Mouse (Mus musculus): ENCODE results near the gene Sobp.

DNA sequence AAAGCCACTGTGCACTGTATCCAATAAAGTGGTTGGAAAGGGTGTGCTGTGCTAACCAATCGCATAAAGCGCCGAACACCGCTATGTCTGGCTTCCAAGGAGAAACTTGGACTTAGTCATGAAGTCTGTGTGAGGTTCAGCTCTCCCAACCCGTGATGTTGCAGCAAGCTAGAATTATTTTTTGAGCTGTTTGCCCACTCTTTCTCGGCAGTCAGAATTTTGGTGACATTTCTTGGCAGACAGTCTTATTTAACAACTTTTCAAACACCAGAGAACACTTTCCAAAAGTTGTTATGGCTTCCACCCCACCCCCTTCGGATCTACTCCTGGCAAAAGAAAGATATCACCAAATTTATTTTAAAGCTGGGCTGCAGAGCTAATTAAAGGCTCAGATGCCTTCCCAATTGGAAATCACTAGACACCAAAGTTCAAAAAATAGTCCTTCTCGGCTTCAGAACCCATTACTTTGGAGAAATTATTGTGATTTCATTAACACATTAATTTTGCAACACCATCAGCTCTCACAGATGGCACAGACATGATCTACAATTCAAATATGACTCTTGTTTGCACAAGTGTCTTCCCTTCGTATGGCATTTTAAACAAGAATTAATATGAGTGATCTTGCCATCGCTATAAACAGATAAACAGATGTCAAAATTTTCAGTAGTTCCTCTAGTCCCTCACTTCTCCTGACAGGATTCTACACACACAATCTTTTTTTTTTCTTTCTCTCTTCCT is 150.7 kb downstream of the Sobp start:
- TF ChIP-seq POLR2A (IDR thresholded peaks at IDR 0.05; ENCODE audit: control insufficient read depth, low read depth, low read length) (no peak), CTCF (IDR thresholded peaks at IDR 0.05; ENCODE audit: control insufficient read depth, insufficient read depth, insufficient replicate concordance, low read depth, low read length) (no peak)

Data from testis, adult 2 months (tissue).